16 mouse cellular contexts compared by ENCODE assay signal in the genomic region with DNA sequence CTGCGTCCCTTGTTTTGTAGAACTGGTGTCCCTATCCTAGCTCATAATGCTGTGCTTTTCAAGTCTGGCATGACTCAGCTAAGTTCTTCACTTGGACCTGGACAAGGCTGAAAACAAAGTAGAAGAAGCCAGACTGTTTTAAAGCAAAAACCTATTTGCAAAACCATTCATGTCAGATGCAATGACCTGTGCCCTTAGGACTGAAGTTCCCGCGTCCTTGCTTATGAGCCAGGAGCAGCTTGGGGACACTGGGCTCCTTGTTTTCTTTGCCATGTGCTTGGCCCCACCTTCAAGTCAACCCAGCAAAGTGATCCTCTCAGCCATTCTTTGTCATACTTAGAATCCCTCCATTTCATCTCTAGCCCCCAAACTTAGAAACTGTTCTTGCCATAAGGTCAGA.
"Had no signal": no experiment of that assay in that cellular context is flagged by ENCODE, and none has a peak within 500 bp of the region (broad histone marks: within the 10 kb centered on the region; RNA-seq: fewer than 3 reads in every experiment).

No protein-coding gene starts in this region.

- H3K27ac ChIP-seq: lung, embryonic 15.5 days; macrophage; midbrain, embryonic 13.5 days; midbrain, embryonic 15.5 days; neural tube, embryonic 12.5 days; stomach, embryonic 15.5 days; stomach, postnatal 0 days had no signal

- H3K4me1 ChIP-seq: lung, embryonic 15.5 days; megakaryocyte, embryonic 14.5 days; midbrain, embryonic 13.5 days; midbrain, embryonic 15.5 days; neural tube, embryonic 12.5 days; stomach, embryonic 15.5 days had no signal

- H3K9me3 ChIP-seq: lung, embryonic 15.5 days; megakaryocyte, embryonic 14.5 days; midbrain, embryonic 13.5 days; midbrain, embryonic 15.5 days; neural tube, embryonic 12.5 days; stomach, embryonic 15.5 days had no signal

- H3K9ac ChIP-seq: lung, embryonic 15.5 days; midbrain, embryonic 13.5 days; midbrain, embryonic 15.5 days; neural tube, embryonic 12.5 days; stomach, embryonic 15.5 days had no signal

- H3K36me3 ChIP-seq: lung, embryonic 15.5 days; midbrain, embryonic 13.5 days; midbrain, embryonic 15.5 days; neural tube, embryonic 12.5 days; stomach, embryonic 15.5 days had no signal

- DNase-seq: lung, postnatal 14 days; lung, postnatal 36 days; right cerebral cortex, postnatal 14 days; thymus, adult 2 months; thymus, postnatal 25 days; thymus, postnatal 4 days had no signal

- H3K4me3 ChIP-seq: lung, embryonic 15.5 days; megakaryocyte, embryonic 14.5 days; midbrain, embryonic 13.5 days; midbrain, embryonic 15.5 days; neural tube, embryonic 12.5 days; stomach, embryonic 15.5 days had no signal

- H3K4me2 ChIP-seq: lung, embryonic 15.5 days; midbrain, embryonic 11.5 days; midbrain, embryonic 13.5 days; midbrain, embryonic 15.5 days; neural tube, embryonic 12.5 days; stomach, embryonic 15.5 days had no signal

- H3K27me3 ChIP-seq: megakaryocyte, embryonic 14.5 days; midbrain, embryonic 13.5 days; midbrain, embryonic 15.5 days; neural tube, embryonic 12.5 days; stomach, embryonic 15.5 days had no signal

- ATAC-seq: lung, postnatal 0 days; midbrain, embryonic 13.5 days; midbrain, embryonic 15.5 days had no signal
